Mouse (Mus musculus) adrenal gland, postnatal 25 days (tissue): ENCODE measurements around the gene Itprid1. TPM values are rescaled to one million over a fixed set of nuclear protein-coding genes. Genes with fewer than 3 reads are reported as not detected.
A peak's percentile ranks its signal among the peaks of the same experiment; 100 is the strongest.

Experiments used
- DNase-seq: peaks from one replicate; pipeline ENCODE4 v3.0.0; 2021; ENCODE audit warnings: mixed read lengths
- long read RNA-seq: library from polyadenylated mRNA; stranded (forward); transcript quantifications from one replicate; pipeline ENCODE4 v2.0.0, GENCODE M21; 2021
- total RNA-seq: library from RNA; stranded (reverse); gene quantifications from 2 replicates; pipeline ENCODE4 v1.2.3, GENCODE M21; 2021

The Itprid1 gene
- total RNA-seq = 0.21 and 0.76 TPM in 2 replicates
- long read RNA-seq = 0 reads

DNA sequence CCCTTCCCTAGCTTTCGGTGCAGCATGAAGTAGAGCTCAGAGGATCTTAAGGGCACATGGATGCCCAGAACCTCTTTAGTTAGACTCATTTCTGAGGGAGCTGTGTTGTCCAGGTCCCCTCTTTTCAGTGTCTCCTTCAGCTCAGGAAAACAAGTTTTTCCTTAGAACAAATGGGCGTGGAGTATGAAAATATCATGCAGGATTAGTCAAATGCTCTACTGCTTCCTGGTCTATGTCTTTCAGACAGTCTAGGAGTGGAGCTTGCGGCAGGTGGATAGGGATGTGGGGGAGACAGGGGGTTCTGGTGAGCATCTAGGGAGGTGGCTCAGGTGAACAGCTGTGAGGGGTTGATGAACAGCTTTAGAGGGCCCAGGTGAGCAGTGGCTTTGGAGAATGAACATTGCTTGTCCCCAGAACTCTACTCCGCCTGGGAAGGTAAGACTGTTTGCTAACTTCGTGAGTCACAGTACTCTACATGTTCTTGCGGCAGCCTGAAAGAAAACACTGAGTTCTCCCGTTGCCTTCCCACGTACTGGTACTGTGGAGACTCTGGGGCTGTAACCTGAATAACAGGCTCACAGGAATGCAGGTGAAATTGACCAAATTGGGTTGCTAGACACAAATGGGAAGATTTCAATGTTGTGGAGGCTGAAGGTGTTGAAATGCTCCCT, at the start of gene Itprid1:
Gene Itprid1 (plus strand): TSS at position 246 of the 671 bp plus-strand sequence.
- no peak for DNase-seq

DNA sequence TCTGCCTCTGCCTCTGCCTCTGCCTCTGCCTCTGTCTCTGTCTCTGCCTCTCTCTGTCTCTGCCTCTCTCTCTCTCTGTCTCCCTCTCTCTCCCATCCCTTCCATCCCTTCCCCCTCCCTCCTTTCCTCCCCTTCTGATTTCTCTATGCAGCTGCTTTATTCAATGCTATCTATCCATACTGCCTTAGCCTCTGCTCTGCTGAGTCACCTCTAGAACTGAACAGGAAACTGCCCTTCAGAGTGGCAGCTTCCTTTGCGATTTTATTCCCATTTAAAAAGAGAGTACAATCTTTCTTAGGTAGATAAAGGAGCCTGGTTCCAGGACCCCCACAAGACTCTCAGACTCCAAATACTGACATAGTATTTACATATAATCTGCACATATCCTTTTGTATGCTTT, 47.1 kb upstream of the Itprid1 start:
- DNase-seq = no peak

DNA sequence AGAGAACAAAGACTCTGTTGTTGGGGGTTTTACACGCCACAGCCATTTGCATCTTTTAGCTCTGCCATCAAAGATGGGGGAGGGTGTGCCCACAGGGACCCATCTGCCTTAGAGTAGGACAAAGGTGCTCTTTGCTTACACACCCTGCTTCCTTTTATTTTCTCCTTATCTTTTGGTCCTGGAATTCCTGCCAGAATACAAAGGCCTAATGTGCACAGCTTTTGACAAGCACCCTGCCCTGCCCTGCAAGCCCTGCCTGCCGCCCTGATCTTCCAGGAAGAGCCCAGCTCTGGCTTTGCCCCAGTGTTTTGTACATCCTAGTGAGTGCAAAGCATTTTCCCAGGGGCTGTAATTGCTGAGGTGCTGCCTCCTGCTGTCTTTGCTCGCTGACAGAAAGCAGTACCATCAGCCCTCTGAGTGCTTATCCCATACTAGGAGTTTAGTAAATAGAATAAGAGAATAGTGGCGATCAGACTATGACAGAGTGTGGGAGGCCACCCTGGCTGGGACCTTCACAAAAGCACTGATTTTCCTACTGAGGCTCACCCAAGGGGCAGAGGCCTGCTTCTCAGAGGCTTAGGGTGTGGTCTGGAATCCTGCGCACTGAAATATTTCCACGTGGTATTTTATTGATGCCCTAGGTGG, 44.7 kb upstream of the Itprid1 start:
- no peak for DNase-seq

DNA sequence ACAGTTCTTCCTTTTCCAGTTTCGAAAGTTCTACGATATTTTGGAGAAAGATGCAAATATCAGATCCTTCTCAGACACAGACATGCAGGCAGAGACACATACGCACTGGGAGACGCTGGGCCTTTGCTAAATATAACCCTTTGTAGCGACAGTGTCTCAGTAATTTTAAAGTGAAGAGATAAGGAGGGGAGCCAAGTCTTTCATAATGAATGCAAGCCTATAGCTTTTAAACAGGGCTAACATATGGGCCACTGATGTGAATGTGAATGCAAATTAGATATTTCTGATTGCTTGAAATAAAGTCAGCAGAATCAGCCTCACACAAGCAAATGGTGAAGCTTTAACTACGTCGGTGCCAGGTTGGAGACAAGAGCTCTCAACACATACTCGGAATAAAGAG, 44.2 kb upstream of the Itprid1 start:
- DNase-seq = no peak

DNA sequence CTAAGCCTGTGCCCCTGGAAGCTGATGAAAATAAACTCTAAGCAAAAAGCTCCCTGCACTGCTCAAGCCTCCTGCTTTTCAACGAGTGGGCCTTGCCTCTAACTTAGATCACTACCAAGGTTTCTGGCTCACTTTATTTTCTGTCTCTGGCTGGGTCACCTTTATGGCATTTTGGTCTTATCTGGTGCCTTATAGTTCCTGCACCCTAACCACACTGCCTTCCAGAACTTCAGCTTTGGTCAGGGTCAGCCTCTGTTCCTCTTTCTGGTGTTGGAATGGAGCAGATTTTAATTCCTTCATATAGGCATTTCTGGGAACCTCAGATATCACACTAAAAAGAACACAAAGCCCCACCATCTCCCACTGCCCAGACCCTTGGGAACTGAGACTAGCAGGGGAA, 34.0 kb upstream of the Itprid1 start:
- DNase-seq = no peak

DNA sequence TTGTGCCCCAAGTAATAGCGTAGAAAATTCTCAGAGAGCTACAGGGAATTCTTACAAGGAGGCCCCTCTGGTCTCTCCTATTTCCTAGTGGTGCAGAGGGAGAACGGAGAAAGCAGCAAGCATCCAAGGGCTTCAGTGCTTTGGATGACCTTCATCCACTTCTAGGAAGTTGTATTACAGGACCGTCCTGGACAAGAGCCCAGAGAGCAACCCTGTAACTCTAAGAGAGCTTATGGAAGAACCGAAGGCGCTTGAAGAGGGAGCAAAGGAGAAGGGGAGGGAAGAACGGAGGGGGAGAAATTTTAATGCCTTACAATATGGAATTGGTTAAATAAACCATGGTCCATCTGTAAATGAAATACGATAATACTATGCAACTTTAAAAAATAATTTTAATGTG, 33.3 kb upstream of the Itprid1 start:
- DNase-seq = peak; percentile 16

DNA sequence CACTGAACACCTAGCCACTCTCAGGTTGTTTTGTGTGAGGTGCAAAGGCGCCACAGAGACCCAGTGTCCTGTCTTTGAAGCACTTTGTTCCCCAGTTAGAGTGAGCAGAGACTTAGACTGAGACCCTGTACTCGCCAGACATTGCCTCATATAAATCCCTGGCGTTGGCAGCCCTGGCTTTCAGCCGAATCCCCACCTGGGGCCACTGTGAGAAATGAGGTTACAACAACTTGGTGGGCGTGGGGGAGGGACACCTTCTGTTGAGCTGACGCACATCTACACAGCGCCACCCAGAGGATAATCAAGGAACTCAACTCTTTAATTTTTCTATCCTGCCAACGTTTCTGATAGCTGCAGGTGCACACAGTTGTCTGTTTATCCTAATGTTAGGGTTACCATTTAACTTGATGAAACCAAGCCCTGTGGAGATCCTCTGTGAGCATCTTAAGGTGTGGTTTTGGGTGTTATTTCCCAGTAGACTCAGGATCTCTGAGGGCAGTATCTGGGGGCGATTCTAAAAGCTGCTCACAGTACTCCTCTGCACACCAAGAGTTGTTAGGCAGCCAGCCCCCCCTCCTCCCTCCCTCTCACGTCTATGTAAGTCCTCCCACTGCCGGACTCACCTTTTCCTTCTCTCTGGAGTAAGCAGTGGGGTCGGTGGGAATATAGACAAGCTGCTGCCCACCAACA, 32.6 kb upstream of the Itprid1 start:
- DNase-seq = peak; percentile 12

DNA sequence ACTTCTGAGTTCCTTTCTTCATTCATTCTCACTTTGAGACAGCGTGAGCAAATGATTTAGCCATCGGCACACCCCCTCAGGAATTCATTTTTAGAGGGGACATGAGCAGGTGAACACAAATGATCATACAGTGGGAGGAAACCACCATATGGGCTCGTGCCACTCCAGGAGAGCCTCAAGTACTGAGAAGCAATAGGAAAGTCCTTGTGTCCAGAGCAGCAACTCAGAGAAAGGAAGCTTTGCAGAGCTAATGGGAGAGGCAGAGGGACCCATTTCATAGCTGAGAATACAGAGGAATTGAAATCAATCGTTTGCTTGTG, 32.1 kb upstream of the Itprid1 start:
- no peak for DNase-seq

DNA sequence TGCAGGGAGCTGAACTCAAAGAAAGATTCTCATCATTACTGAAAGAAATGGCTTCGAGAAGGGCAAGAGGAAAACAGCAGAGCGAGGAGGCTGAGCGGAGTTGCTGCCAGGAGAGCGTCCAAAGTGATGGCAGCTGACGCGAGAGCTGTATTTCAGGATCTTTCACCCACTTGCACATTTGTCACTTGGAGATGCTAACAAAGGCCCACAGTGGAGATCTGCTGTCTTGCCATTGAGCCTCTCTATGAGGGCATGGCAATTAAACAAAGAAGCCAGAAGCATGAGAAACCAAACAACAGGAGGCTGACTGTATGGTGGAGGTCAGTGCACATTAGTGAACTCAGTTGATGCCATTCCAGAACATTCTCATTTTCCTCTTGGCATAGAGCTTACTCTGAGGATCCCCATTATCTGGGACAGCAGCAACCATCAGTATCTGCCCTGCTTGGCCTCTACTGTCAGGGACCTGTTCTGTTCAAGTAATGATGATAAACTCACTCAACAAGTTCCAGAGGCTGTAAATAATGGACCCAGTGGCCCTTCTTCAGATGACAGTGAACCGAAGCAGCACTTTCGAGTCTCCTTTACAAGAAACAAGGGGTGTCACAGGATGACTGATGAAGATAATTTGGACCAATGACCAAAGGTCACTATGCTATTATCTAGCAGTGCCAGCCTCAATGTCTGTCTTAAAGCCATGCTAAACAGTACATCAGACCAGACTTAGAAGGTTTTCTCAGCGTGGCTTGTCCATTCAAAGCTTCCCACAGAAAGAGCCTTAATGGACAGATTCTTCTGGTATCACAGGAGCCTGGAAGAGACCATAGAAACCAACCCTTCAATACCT, 31.2 kb upstream of the Itprid1 start:
- no peak for DNase-seq

DNA sequence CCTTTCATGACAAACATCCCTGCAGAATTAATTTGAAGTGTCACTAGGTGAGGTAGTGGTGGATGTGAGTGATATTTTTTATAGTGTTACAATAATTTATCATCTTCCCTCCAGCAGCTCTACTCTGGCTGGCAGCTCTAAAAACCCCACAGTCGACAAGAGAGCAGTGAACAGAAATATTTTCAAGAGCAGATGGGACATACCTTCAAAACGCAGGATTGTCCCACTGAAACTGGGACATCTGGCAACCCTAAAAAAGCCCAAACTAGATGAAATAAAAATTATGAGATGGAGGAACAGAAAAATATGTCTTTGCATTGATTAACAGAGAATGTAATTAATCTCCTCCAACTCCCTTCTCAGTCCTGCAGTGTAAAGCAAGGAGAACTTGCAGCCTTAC, 30.2 kb upstream of the Itprid1 start:
- no peak for DNase-seq

DNA sequence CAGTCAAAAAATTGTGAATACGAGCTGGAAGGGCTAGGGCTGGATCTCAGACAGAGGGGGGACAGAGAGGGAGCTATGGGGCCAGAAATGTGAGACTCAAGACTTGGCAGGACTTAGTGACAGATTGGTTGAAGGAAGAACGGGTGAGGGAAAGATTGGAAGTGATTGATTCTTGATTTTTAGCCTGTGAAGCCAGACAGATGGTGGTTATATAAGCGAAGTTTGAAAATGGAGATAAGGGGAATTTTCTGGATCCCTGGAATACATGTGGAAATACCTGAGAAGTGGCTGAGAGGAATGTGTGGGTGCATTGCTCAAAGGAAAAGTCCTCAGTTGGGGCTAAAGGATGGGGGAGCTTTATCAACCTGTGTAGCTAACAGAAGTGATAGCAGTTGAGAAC, 28.0 kb upstream of the Itprid1 start:
- DNase-seq = no peak

DNA sequence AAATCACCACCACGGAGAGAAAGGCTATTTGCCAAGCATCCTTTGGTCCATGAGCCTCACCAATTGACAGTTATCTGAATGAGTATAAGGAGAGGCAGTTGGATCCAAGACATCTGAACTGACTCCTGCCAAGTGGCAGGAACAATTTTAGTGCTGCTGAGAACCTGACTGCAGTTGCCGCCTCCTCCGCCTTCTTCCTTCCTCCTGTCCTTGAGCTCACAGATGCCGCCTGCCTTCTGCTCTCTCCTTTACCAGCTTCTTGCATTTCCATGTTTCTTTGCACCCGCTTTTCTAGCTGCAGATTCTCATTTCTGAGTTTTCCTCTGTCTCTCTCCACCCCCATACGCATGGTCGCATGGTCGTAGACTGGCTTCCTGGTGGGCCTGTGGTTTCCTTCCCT, 25.5 kb upstream of the Itprid1 start:
- DNase-seq = no peak

DNA sequence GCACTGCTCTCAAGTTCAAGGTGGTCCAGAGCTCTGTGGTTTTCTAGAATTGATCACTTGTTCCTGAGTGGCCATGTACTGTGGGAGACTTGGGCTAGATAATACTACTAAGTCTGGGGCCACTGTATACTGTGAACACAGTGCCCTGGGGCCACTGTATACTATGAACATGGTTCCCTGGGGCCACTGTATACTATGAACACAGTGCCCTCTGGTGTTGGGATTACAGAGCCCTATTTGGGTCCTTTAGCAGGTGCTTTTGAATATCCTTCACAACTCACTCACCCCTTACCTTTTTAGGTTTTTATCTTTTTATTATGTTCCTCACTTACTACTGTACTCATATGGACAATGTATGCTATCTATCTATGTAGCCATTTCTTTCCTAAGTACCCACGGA, 24.3 kb upstream of the Itprid1 start:
- no peak for DNase-seq

DNA sequence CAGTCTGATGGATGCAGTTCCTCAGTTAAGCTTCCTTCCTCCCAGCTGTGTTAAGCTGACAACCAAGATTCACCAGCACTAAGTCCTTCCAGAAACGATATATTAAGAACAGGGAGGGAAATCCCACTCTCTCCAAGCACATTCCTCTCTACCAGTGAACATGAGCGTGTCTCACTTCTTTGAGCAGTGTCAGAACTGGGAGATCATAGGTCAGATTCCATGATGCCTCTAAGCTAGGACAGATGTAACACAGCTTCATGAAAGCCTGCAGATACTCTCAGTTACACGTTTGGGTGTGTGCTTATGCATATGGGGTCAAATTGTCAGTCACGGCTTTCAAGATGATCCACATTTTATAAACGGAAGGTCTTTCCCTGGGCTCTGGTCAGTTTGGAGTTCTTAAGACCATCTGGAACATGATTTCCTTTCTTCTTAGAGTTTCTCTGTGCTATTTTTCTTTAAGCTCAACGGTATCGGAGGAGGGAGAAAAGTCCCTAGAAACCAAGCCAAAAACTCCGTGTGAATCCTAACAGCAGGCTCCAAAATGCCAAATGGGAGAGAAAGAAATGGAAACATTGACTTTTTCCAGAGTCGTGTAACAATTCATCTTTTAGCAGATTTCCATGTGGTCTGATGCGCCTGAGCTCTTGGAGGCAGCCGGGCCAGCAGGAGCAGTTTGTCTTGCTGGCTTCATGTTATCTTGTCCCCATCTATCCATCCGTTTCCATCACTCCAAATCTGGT, 22.3 kb upstream of the Itprid1 start:
- DNase-seq = no peak

DNA sequence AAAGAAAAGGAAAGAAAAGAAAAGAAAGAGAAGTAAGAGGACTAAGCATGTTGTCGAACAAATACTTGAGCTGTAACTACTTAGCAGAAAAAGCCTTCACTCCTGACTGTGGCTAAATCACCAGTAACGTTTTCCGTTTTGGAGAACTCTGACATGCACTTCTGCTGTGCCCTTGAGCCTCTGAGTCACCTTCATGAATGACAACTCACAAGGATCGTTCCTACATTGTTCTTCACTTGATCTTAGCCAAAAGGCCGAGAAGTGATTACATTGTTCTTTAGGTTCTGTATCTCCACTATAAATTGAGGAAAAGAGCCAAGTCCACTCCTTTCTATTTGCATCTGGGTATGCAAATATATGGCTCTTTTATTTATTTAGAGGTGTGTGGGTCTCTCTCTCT, 19.8 kb upstream of the Itprid1 start:
- no peak for DNase-seq

DNA sequence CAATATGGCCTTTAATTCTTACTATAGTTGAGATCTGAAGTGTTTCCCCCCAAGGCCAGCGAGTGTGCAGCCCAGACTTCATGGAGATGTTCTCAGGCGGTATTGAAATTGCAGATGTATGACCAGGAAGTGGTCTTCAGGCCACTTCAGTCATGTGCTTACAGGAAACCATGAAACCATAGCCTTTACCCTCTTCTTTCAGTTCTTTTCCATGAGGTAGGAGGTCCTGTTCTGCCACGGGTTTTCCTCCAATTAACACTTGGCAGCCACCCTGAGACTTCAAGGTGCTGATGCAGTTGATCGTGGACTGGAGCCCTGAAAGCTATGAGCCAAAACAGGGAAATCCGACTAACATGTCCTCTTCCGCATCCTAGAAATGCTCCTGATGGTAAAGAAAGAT, 7.0 kb upstream of the Itprid1 start:
- DNase-seq = no peak

DNA sequence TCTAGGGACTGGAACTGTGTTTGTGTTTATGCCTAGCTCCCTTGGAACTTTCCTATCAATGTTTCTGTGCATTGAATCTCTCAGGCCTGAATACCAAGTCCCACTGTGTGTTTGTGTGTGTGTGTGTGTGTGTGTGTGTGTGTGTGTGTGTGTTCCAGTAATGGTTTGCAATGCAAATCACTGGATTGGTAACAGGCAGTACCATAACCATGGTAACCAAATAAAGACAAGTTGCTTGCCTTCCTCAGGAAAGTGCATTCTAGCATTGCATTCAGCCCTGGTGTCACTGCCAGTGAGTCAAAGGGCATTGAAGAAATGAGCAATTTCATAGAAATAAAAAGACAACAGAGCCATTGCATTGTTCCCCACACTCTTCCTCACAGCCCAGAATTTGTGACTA, 15.9 kb downstream of the Itprid1 start:
- DNase-seq = no peak

DNA sequence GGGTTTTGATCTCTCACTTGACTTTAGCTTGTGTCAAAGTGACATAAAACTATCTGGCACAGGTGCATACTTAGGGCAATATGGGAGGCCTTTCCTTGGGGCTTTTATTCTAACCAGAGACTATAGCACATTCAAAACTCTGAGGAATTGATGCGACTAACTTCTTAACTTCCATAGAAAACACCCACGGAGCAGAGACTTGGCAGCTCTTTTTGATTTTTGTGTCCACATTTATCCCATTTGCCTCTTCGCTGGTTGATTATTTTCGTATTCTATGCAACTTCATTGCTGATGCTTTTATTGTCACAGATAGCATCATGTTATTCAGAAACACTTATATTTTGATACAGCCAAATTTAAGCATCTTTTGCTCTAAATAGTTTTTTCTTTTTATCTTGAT, 19.4 kb downstream of the Itprid1 start:
- no peak for DNase-seq

DNA sequence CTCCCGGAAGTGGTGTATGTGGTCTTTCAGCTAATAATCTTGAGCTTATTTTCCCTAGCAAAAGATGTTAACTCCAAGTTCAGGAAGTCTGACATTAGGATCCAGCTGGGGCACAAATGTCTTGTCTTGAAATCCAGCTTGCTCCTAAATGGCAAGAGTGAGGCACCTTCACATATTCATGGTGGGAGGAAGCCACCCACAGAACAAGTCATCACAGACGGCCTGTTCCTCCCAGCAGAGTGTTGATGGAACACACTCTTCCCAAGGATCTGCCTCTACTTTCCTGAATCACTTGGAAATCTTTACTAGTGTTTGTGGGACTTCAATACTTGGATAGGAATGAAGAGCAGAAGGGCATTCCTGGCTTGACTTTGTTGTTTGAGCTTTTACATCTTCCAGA, 28.5 kb downstream of the Itprid1 start:
- DNase-seq = no peak

DNA sequence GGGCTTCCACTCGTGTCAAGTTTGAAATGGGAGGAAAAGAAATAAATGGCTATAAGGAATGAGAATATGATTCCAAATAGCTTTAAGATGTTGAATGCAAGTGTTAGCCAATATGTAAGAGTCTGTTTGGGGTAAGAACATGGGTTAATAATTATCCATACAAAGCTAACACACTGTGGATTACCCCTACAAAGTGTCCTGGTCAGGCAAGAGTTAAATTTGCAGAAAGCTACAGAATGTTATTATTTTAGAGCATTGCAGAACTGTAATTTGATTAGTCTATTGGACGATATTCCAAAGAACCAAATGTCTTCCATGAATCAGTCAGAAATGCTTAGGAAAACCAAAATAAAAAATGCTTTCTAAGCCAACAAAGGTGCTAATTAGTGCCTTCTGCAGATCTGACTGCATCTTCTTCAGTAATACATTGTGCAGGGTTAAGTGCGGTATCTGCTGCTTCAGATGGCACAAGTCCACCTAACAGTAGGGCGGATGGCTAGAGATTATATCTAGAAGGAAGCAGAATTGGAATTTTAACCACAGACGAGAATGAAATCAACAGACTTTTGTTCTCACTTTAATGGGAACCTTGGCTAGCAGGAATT, 42.8 kb downstream of the Itprid1 start:
- no peak for DNase-seq

DNA sequence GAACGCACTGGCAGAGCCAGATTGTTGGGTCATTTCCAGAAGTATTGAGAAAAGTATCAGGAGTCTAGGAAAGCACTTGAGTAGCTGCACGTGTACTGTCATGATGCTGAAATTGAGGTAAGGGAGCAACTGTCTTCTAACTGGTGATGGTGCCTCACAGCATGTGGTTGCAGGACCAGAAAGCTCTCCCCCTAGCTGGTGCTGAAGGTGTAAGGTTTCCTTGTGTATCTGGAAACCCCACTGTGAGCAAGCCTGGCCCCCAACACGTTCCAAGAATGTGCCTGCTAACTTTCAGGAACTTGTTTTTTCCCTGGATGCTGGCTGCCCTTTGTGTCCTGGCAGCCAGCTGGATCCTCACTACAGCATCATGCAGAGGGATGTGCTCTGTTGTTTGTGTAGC, 44.2 kb downstream of the Itprid1 start:
- no peak for DNase-seq

DNA sequence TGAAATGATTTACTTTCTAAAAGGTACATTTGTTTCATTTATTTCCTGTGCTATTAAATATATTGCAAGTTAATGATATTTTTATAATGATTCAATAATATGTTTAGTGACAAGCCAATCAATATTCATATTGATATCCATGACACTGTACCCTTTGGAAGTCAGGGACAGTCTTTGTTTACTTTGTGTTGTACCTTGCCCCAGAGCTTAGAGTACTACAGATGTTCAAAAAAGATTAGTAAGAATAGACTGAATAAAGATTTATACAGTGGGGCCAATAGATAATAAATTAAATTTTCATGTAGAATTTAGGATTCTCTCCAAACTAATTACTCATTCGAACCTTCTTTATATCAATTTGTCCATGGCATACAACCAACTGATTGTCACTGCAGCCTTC, 50.9 kb downstream of the Itprid1 start:
- no peak for DNase-seq
